Mouse (Mus musculus) thymus, postnatal 14 days (tissue): ENCODE measurements at regions not wholly inside any gene's neighbourhood (a gene's known extent, or its start where the extent isn't known, plus 50 kb on each side); places are given as distances from the start of the nearest gene placed in this dataset.

Experiments used
- DNase-seq: peaks from one replicate; pipeline ENCODE4 v3.0.0; 2021

- no peak for DNase-seq
These were observed 102.0 kb downstream of the Fam168b start for GRCm38 (mm10) chr1:34740891-34741290.

DNA sequence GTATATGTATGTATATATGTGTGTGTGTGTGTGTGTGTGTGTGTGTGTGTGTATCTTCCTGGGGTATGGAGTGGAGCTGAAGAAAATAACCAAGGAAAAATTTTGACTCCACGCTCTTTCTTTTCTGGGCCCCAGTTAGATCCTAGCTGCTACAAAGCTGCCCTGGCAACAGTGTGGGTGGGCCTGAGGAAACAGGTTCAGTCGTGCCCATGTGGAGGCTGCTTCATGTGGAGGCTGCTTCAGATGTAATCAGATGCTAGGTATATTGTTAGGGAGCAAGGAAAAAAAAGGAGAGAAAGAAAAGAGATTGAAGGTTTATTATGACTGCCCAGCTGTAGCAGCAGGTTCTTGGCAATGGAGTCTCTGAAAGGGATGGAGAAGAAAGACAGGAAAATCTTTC, 100.6 kb downstream of the Fam168b start:
- no peak for DNase-seq

DNA sequence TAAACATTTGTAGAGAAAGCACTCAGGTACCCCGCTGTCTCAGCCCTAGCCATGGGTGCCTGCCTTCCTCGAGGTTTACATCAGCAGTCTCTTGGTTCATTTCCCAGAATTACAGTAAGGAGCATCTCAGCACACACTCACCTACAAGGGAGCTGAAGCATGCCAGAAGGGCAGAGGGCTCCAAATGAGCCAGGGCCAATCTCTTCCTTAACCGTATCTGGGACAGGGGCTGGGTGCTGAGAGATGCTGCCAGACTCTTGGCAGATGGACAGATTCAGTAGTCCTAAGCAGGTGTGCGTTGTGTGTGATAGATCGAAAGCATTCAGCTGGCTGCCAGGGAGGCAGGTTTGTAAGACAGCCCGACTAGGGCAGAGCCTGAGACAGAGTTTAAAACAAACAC, 97.0 kb downstream of the Fam168b start:
- DNase-seq, result no peak

GRCm38 (mm10) chr1:34749161-34750040, 93.5 kb downstream of the Fam168b start:
- no peak for DNase-seq

- DNase-seq, result no peak
These were observed 92.5 kb downstream of the Fam168b start for GRCm38 (mm10) chr1:34750061-34751054.

DNA sequence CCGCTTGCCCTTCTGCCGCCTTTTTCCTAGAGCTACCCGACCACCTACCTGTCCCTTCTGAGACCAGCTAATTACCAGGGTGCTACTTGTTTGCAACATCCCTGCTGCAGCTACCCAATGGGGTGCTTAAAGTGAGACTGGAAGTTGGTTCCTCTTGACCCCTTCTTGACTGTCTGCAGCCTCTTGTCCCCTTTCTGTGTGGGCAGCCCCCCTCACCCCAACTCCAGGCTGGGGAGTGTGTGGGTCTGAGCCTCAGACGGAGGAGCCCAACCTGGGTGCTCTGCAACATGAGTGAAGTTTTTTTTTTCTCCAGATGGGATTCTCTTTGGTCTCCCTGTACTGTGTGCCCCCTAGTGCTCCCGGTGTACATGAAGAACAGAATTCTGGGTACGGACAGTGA, 91.7 kb downstream of the Fam168b start:
- DNase-seq, result no peak

GRCm38 (mm10) chr1:34753581-34753980, 89.3 kb downstream of the Fam168b start:
- no peak for DNase-seq

DNA sequence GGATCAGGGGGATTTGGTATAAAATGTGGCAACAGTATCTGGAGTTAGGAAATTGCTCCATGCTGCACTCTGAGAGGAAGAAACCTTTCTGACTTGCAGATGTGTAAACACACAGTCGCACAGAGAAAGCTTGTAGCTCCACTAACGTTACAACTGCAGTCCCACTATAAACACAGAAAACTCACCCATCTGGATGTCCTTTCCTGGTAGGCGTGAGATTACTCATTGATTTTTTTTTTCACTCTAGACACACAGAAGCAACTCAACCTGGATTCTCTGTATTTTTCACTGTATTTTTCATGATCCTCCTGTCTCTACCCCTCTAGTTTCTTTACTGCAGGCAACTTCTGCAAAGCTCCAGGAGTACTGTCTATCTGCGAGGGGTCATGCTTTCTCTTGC, 82.3 kb downstream of the Fam168b start:
- DNase-seq, result no peak

DNA sequence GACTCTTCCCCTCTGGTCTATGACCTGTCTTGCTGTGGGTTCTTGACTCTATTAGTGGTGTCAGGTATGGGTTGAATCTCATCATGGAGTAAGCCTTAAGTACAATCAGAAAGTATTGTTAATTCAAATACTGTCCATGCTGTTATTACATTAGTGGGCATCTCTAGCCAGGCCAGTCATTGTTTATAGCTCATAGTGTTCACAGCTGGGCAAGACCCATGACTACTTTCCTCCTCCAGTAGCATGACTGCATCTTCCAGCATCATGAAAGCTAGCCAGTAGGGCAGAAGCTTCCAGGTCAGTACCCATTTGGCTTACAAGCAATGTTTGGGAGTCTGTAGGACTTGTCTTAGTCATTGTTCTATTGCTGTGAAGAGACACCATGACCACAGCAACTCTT, 81.4 kb downstream of the Fam168b start:
- DNase-seq, result no peak

DNA sequence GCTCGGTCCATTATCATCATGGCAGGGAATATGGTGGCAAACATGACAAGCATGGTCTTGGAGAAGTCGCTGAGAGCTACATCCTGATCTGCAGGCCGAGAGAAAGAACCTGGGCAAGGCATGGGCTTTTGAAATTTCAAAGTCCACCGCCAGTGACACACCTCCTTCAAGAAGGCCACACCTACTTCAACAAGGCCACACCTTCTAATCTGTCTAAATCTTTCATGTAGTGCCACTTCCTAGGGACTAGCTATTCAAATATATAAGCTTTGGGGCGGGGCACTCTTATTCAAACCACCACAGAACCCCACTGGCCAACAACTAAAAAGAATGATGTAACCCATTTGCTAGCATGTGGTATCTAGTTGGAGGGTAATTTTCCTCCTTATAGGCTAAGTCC, 81.0 kb downstream of the Fam168b start:
- DNase-seq, result no peak
